Mouse (Mus musculus): ENCODE measurements at regions not wholly inside any gene's neighbourhood (a gene's known extent, or its start where the extent isn't known, plus 50 kb on each side); places are given as distances from the start of the nearest gene placed in this dataset.

- no peak for TF ChIP-seq POLR2A (IDR thresholded peaks at IDR 0.05; ENCODE audit: insufficient read depth, low read depth, low read length)
- TF ChIP-seq CTCF (IDR thresholded peaks at IDR 0.05), result no peak
These were observed 150.3 kb upstream of the Gypa start for GRCm38 (mm10) chr8:80343299-80343698.
